Mouse (Mus musculus): ENCODE data around the gene Eps8l2.

Gene Eps8l2

DNA sequence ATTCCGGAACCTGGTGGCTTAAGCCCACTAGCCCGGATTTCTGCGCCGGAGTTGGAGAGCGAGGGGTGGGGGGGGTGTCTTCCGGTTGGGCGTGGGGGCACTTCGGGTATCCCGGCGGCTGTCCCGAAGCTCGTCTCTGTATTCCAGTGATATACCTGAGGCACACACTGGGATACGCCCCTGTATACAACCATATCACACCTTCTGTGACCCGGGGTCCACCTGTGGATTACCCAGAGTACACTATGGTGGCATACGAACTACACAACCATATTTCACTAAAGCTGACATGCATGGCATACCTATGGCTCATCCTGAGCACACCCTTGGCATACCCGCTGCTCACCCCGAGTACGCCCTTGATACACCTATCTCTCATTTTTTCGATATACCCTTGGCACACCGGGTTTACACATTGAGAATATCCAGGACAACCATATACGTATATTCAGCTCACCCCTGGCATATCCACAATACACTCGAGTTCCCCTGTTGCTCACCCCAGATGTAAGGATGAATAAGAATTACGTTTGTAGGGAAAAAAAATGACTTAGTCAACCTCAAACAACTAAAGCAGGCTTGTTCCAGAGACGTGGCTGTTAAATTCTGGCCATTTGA, 10.2 kb upstream of the Eps8l2 start:
- DNase-seq (ENCODE audit: low read depth, low spot score), result no peak

DNA sequence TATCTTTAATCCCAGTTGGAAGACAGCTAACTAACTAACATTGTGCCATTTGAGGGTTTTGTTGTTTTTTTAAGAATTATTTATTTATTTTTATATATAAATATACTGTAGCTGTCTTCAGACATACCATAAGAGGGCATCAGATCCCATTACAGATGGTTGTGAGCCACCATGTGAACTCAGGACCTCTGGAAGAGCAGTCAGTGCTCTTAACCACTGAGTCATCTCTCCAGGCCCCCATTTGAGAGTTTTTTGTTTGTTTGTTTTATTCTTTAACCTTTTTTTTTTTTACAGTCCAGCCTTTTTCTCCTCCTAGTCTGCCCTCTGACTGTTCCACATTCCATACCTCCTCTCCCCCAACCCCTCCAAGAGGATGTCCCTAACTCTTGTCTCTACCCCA, 8.0 kb upstream of the Eps8l2 start:
- no peak for DNase-seq (ENCODE audit: low read depth, low spot score)

DNA sequence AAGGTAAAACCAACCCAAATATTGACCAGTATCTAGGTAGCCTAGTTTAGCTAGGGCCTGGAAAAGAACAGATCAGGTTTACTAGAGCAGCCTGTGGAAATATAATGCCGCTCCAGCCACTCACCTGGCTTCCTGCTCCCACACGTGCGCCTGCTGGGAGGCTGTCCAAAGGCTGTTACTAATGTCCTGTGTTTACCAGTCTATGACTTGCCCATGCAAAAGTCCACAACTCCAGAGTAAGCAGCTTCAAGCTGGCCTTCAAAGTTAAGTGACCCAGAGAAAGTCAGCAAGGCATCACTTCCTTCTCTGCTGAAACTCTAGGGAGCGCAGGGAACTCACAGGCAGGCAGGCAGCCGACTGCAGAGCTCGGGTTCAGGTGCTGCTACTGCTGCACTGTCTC, 6.7 kb upstream of the Eps8l2 start:
- no peak for DNase-seq (ENCODE audit: low read depth, low spot score)

DNA sequence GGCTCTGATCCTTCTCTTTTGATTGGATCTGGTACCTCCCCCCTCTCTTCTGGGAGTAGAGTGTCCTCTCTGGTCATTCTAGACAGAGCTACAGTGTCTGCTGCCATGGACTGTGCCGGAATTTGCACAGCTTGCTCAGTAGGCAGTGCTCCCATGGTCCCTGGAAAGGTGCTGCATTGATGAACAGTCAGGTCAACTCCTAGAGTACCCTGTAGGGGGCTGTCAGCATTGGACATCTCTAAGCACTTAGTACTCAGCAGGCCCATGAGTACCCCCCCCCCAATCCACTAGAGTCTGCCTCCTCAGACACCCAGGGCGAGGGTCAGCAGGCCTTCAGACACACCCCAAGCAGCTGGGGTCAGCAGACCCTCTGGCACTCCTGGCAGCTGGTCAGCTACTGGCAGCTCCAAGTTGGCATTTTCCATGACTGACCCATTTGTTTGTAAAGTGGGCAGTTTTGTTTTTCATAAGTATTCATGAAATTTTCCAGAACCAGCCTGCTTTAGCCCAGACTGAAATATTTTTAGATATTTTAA, 3.6 kb upstream of the Eps8l2 start:
- DNase-seq (ENCODE audit: low read depth, low spot score), result no peak

DNA sequence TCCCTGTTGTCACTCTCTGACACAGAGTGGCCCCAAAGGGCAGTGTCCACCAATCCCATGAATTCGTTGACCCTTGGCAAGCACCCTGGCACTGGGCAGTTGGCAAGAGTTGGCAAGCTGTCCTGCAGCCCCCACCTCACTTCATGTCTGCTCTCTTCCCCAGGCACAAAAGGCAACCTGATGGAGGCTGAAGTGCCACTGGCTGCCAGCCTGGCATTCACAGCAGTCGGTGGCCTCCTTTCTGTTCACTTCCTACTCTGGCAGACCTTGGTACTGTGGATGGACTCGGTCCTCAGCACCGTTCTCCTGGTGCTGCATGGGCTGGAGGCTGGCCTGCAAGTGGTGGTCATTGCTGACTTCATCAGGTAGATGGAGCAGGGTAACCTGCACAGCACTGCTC, 3.0 kb upstream of the Eps8l2 start:
- no peak for DNase-seq (ENCODE audit: low read depth, low spot score)

DNA sequence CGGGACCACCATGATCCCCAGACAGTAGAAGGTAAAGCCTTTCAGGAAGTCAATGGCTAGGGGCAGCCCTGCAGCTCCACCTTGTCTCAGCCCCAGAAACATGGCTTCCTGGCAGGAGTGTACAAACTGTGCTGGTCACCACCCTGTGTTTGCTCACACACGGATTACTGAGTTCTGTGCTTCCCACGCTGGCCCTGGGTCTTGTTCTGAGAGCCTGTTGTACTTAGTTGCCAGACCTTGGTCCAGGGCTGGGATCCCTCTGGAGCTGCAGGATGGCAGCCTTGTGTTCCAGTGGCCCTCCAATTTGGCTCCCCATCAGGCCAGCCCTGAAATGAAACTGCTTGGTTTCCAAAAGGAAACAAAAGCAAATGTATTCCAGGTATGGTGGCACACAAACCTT, 2.4 kb upstream of the Eps8l2 start:
- no peak for DNase-seq (ENCODE audit: low read depth, low spot score)

DNA sequence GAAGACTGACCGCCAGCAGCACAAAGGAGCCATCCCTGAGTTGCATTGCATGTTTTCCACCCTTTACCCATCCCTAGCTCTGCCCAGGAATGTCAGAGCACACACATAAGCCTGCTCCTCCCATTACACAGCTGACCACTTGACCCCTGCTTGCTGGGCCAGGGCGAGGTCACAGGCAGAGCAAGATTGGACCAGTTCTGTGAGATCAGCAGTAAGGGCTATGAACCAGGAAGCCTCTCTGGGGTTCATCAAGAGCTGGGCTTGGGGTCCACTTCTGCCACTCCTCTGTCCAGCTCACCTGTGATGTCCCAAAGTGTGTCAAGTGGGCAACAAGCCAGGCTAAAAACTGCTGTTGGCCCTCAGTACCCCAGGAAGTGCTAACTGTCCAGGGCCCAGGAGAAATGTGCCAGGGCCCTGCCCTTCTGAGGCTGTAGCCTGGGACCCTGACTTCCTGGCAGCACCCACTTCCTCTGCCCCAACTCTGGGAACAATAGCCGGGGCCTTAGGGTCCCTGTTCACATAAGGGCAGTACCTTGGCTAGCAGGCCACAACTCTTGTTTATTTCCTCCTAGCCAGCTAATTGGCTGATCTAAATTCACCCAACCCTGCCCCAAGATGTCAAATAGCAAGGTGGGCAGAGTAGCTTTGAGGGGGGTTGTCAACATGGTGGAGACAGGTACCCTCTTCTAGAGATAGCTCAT, 814 bp upstream of the Eps8l2 start:
- no peak for DNase-seq (ENCODE audit: low read depth, low spot score)

DNA sequence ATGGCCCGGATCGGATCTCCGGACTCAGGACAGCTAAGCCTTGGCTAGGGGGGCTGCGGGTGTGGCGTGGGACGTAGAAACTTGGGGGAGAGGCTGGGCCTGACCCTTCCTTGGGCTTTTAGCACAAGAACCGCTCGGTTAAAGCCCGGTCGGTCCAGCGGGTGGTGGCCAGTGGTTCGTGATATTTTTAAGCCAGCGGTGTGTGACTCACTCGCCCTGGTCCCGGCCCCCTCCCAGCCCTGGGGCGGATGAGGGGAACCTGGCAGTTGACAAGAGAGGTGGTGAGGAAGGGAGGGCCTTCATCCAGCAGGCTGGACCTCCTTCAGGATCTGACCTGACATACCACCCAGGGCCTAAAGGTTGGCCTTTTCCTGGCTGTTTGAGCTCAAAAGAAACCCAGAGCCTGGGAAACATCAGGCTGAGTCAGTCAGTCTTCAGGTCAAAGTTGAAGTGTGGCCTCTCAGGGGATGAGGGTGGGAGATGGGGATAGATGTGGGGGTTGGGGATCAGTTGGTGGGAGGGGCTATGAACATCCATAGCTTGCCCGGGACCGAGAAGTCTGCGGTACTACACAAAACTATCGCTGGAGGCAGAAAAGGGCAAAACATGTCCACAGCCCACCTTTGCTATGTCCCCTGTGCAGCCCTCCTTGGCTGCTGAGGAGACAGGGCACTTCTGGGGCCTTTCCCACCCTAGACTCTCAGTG, 688 bp downstream of the Eps8l2 start:
- DNase-seq (ENCODE audit: low read depth, low spot score), result no peak

DNA sequence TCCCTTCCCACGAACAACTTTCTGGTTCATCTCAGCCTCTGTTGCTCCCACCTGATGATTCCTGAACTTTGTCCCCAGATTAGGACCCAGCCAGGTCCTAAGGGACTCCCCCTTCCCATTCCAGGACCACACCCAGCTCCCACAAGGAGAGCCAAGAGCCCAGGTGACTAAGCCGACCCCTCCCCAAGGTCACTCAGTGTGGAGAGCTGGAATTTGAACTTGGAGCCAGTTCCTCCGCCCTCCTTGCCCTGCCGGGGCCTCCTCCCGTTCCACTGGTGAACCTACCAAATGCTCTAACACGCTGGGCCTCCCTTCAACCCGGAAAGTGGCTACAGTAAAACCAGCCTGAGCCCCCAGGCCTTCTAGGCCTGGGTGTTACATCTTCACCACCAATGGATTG, 1.3 kb downstream of the Eps8l2 start:
- no peak for DNase-seq (ENCODE audit: low read depth, low spot score)

DNA sequence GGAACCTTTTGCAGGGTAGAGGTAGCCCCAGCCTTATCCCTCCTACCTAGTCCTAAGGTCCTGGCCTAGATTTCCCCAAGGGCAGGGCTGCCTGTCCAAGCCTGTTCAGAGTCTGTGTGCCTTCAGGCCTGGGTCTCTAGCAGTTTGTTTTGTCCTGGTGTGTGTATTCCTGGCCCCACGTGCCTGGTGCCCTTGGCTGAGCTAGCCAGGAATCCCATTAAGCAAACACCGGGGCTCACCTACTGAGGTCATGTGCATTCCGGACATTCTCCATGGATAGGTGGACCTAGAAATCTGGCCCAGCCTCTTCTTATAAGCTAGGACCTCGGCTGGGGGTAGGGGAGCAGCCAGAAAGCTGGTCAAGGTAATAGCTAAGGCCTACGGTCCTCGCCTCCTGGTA, 1.8 kb downstream of the Eps8l2 start:
- no peak for DNase-seq (ENCODE audit: low read depth, low spot score)

DNA sequence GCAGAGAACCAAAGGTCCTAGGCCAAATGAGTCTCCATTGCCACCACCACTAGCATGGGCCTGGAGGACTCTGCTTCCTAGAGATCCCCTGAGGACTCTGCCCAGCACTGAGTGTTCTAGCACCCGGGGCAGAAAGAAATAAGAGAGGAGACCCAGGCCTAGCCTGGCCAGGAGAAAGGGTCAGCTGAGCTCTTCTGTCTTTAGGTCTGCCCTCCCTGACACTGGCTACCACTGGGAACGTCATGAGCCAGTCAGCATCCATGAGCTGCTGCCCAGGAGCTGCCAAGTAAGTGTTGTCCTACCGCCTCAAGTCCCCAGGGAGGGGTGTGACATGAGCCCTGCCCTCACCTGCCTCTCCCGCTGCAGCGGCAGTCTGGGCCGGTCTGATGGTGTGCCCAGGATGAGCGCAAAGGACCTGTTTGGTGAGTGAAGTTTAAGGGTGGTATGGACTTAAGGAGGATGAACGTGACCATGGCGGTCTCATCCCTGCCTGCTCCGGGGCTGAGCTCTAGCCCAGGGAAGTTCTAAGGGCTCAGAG, 3.1 kb downstream of the Eps8l2 start:
- no peak for DNase-seq (ENCODE audit: low read depth, low spot score)

DNA sequence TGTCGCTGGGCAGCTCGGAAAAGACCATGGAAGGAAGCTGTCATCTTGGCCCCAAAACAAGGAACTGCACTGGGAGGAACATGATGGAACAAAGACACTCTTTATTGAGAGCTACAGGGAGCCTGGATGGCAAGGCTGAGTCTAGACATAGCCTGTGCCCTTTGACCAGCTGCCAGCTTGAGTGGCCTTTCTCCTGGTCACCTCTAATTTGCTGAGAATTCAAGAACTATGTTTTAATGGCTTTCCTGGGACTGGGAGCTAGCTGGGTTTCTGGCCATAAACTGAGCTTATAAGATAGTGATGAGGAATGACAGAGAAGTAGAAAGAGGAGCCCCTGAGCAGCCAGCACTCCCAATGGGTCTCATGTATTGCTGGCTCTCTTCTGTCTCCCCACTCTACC, 4.5 kb downstream of the Eps8l2 start:
- no peak for DNase-seq (ENCODE audit: low read depth, low spot score)

DNA sequence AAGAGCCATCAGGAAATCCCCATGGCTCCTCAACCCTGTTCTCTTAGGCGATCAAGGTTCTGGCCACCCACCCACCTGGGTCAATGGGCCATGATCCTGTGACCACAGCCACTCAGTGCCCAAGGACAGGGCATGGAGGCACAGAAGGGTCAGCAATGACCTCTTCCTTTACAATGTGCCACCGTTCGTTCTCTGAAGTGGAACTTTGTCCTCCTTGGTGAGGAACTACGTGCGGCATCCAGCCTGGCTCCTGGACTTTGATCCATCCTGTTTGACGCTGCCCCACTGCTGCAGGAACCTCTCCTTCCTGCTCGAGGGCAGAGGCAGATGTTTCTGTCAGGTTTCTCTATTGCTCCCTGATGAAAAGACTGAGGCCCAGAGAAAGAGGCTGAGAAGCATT, 5.0 kb downstream of the Eps8l2 start:
- no peak for DNase-seq (ENCODE audit: low read depth, low spot score)

DNA sequence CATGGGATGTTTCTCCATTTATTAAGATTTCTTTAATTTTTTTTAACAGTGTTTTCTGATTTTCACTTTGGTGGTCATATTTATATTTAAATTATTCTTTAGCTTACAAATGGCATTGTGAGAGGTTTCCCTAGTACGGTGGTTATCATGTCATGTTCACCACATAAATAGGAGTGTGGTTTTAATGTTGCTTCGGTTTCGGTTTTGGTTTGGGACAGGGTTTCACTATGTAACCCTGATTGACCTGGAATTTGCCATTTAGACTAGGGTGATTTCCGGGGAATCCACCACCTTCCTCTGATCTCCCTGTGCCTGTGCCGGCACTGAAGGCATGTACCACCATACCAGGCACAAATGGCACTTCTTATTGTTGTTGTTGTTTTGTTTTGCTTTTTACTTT, 6.1 kb downstream of the Eps8l2 start:
- DNase-seq (ENCODE audit: low read depth, low spot score), result no peak

DNA sequence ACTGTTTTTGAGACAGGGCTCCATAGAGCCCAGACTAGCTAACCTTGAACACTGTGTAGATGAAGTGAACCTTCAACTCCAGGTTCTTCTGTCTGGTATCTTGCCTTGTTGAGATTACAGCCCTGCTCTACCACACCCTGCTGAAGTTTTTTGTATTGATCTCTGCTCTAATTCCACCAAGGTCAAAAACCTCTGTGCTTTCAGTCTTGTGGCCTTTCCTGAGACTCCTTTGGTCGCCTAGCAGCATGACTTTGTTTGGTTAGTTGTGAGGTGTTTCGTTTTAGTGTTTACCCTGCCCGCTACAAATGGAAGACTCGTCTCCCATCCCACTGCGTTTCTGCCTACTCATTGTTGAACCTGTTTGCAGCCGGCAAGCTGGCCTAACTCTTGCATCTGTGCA, 12.4 kb downstream of the Eps8l2 start:
- DNase-seq (ENCODE audit: low read depth, low spot score), result no peak

DNA sequence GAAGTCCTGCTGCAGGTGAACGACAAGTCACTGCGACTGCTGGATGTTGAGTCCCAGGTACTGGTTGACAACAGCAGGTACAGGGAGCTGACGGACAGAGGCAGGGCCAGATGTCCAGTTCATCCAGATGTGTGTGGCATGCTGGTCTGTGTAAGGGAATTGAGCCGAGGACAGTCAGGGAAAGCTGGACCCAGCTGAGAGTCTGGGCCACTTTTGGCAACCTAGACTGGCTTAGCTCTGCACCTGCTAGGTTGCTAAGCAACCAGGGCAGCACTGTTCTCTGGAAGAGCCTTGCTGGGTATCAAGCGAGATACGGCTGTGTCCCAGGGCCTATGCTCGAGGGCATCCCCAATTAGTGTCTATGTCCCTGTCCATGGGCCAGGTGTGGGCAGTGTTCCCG, 16.4 kb downstream of the Eps8l2 start:
- no peak for DNase-seq (ENCODE audit: low read depth, low spot score)

DNA sequence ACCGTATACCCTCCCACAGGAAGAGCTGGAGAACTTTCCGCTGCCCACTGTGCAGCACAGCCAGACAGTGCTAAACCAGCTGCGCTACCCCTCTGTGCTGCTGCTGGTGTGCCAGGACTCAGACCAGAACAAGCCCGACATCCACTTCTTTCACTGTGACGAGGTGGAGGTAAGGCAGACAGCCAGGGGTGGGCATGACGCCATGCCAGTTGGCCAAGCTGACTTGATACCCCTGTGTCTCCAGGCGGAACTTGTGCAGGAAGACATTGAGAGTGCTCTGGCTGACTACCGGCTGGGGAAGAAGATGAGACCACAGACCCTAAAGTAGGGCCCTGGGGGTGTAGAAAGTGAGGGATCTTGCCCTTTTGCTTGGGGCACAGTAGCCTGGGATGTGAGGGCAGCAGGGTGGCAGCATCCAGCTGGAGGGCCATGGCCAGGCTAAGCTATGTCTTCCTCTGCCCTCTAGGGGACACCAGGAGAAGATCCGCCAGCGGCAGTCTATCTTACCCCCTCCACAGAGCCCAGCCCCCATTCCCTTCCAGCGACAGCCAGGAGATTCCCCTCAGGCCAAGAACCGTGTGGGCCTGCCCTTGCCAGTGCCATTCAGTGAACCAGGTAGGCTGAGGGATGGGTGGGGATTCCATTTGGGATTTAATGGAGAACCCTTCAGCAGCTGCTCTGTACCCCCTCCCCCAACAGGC, 17.1 kb downstream of the Eps8l2 start:
- DNase-seq (ENCODE audit: low read depth, low spot score), result no peak

DNA sequence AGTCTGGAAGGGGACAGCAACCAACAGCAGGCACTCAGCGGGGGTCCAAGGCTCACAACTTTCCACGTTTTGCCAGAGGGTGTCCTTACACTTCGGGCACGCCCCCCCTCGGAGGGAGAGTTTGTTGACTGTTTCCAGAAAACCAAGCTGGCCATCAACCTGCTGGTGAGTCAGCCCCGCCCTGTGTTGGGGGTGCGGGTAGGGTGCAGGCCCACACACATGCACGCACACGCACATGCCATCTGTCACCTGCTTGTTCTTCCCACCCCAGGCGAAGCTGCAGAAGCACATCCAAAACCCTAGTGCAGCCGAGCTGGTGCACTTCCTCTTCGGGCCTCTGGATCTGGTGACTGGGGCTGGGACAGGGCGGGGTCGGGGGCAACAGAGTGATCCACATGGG, 18.3 kb downstream of the Eps8l2 start:
- DNase-seq (ENCODE audit: low read depth, low spot score), result no peak

DNA sequence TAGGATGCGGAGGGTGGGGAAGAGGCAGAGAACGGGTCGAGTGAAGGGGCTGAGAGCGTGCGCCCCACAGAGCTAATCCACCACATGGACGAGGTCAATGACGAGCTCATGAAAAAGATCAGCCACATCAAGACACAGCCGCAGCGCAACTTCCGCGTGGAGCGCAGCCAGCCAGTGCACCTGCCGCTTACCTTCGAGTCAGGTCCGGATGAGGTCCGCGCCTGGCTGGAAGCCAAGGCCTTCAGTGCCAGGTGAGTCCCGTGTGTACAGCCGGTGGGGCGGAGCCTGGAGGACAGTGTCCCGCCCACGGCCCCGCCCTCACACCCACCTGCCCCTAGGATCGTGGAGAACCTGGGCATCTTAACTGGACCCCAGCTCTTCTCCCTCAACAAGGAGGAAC, 22.8 kb downstream of the Eps8l2 start:
- DNase-seq (ENCODE audit: low read depth, low spot score), result no peak

DNA sequence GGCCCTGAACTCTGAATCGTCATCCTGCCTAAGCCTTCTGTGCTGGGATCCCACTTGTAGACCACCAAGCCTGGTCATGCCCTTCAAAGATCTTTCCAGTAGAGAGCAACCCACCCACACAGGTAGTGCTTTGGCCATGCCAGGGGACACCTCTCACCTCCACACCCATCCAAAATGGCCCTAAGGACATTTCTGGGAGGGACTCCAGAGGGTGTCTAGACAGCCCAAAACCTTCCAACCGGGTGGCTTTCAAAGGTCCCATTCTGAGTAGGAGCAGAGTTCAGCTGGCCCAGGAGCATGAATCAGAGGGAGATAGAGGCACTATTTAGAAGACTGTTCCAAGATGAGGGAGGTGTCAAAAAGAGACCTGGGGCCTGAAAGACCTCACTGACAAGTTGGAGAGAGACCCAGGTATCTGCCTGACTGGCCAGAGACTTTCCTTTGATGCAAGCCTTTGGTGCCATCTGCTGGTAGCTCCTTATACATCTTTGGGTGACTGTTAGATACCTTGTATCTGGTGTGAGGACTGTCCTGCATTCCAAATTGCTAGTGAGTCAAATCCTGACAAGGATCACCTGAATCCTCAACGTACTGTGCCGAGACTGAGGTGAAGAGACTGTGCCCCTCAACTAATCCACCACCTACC, 24.5 kb downstream of the Eps8l2 start:
- peak; percentile 22 for DNase-seq (ENCODE audit: low read depth, low spot score)

DNA sequence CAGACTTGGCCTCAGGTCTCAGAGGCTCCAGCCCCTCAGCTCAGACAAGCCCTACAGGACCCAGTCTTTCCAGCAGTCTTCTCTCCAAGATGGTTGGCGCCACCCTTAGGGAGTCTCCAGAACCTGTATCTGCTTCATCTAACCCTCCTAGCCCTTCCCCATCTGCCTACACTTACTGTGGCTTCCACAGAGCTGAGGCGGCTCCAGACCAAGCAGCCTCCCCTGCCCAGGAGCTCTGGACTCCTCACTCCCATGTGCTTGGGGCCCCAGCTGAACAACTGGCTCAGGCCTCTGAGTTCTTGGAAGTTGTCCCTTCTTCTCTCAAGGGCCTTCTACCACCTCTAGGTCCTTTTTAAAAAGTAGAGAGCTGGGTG, 25.1 kb downstream of the Eps8l2 start:
- no peak for DNase-seq (ENCODE audit: low read depth, low spot score)

Data from brain, embryonic 18.5 days (tissue).